Mouse (Mus musculus): Measurements from ENCODE around the gene Fam20a. TPM values are rescaled to one million over a fixed set of nuclear protein-coding genes. Genes with fewer than 3 reads are reported as not detected.

The Fam20a gene
- total and polyA plus RNA-seq, 3 experiments: 5.8 to 6.3 (median 6.1) TPM

GRCm38 (mm10) chr11:109628099-109628498, 94.0 kb downstream of the Fam20a start:
- TF ChIP-seq EP300 (IDR thresholded peaks at IDR 0.05; ENCODE audit: insufficient read depth, low read depth, low read length): no peak
- TF ChIP-seq POLR2A (IDR thresholded peaks at IDR 0.05; ENCODE audit: insufficient read depth, low read depth, low read length): no peak
- TF ChIP-seq CTCF (IDR thresholded peaks at IDR 0.05): no peak
- DNase-seq: no peak
- Histone ChIP-seq H3K27me3 (ENCODE audit: control insufficient read depth, insufficient read depth, low read length) (no peaks in the 10 kb centered on the region), H3K4me1 (ENCODE audit: control insufficient read depth, insufficient read depth, low read length) (peaks cover 3% of the 10 kb centered on the region; the same call in 1 of the 2 replicates), H3K79me2 (replicated peaks; ENCODE audit: control insufficient read depth, insufficient read depth, low read length) (no peaks in the 10 kb centered on the region), H3K36me3 (ENCODE audit: control insufficient read depth, insufficient read depth, low read length) (no peaks in the 10 kb centered on the region), H3K4me3 (no peak overlapping the region), H3K27ac (peak overlapping the region; percentile 77), H3K9ac (ENCODE audit: low read depth, low read length) (no peak overlapping the region)
- 93% methylated on average over 3 of the region's 3 CpGs for WGBS
- intact Hi-C loops (cut with DNase I): no loop called here

GRCm38 (mm10) chr11:109627648-109628047, 94.4 kb downstream of the Fam20a start:
- WGBS: 90% methylated on average over 4 of the region's 4 CpGs
- no peak for TF ChIP-seq POLR2A (IDR thresholded peaks at IDR 0.05; ENCODE audit: insufficient read depth, low read depth, low read length)
- peak; percentile 61 for TF ChIP-seq CTCF (IDR thresholded peaks at IDR 0.05)
- Histone ChIP-seq H3K9ac (ENCODE audit: low read depth, low read length) (no peak overlapping the region), H3K27ac (no peak overlapping the region; the same call in 1 of the 2 replicates), H3K4me1 (ENCODE audit: control insufficient read depth, insufficient read depth, low read length) (peaks cover 3% of the 10 kb centered on the region; the same call in 1 of the 2 replicates), H3K27me3 (ENCODE audit: control insufficient read depth, insufficient read depth, low read length) (no peaks in the 10 kb centered on the region), H3K79me2 (replicated peaks; ENCODE audit: control insufficient read depth, insufficient read depth, low read length) (no peaks in the 10 kb centered on the region), H3K4me3 (no peak overlapping the region), H3K36me3 (ENCODE audit: control insufficient read depth, insufficient read depth, low read length) (no peaks in the 10 kb centered on the region)
- no peak for DNase-seq
- intact Hi-C loops (cut with DNase I): no loop called here

GRCm38 (mm10) chr11:109623238-109623637, 98.8 kb downstream of the Fam20a start:
- Histone ChIP-seq H3K36me3 (ENCODE audit: control insufficient read depth, insufficient read depth, low read length) (no peaks in the 10 kb centered on the region), H3K79me2 (replicated peaks; ENCODE audit: control insufficient read depth, insufficient read depth, low read length) (no peaks in the 10 kb centered on the region), H3K27ac (peak overlapping the region; percentile 76), H3K27me3 (ENCODE audit: control insufficient read depth, insufficient read depth, low read length) (no peaks in the 10 kb centered on the region), H3K4me3 (no peak overlapping the region), H3K9ac (ENCODE audit: low read depth, low read length) (no peak overlapping the region), H3K4me1 (ENCODE audit: control insufficient read depth, insufficient read depth, low read length) (peaks cover 7% of the 10 kb centered on the region)
- 54% methylated on average over 7 of the region's 7 CpGs for WGBS
- no peak for DNase-seq
- intact Hi-C loops (cut with DNase I): loop anchor here (2.0 kb wide), 1 partner anchor 28 kb away; no protein-coding TSS in a partner anchor
- TF ChIP-seq POLR2A (IDR thresholded peaks at IDR 0.05; ENCODE audit: insufficient read depth, low read depth, low read length) (no peak), CTCF (IDR thresholded peaks at IDR 0.05) (no peak), EP300 (IDR thresholded peaks at IDR 0.05; ENCODE audit: insufficient read depth, low read depth, low read length) (no peak)

GRCm38 (mm10) chr11:109622518-109623037, 99.5 kb downstream of the Fam20a start:
- H3K27ac ChIP-seq: peak overlapping the region; percentile 76
- peak; percentile 54 to 69 for DNase-seq
- intact Hi-C loops (cut with DNase I): loop anchor here (1.0 to 2.0 kb wide), 2 partner anchors 28 to 238 kb away; no protein-coding TSS in a partner anchor
- WGBS: 4% methylated on average over 15 of the region's 15 CpGs
- H3K36me3 ChIP-seq (ENCODE audit: control insufficient read depth, insufficient read depth, low read length): no peaks in the 10 kb centered on the region
- no peaks in the 10 kb centered on the region for H3K79me2 ChIP-seq (replicated peaks; ENCODE audit: control insufficient read depth, insufficient read depth, low read length)
- 0 out of 2 replicates have a peak, but pooled peaks have one; percentile 1 for TF ChIP-seq CTCF (IDR thresholded peaks at IDR 0.05)
- 0 out of 2 replicates have a peak, but pooled peaks have one; percentile 28 for TF ChIP-seq POLR2A (IDR thresholded peaks at IDR 0.05; ENCODE audit: insufficient read depth, low read depth, low read length)
- peak; percentile 82 for TF ChIP-seq EP300 (IDR thresholded peaks at IDR 0.05; ENCODE audit: insufficient read depth, low read depth, low read length)
- H3K9ac ChIP-seq (ENCODE audit: low read depth, low read length): peak overlapping the region; percentile 26; the same call in 1 of the 2 replicates
- no peaks in the 10 kb centered on the region for H3K27me3 ChIP-seq (ENCODE audit: control insufficient read depth, insufficient read depth, low read length)
- H3K4me1 ChIP-seq (ENCODE audit: control insufficient read depth, insufficient read depth, low read length): peaks cover 7% of the 10 kb centered on the region
- H3K4me3 ChIP-seq: peak overlapping the region; percentile 33; the same call in 1 of the 2 replicates

DNA sequence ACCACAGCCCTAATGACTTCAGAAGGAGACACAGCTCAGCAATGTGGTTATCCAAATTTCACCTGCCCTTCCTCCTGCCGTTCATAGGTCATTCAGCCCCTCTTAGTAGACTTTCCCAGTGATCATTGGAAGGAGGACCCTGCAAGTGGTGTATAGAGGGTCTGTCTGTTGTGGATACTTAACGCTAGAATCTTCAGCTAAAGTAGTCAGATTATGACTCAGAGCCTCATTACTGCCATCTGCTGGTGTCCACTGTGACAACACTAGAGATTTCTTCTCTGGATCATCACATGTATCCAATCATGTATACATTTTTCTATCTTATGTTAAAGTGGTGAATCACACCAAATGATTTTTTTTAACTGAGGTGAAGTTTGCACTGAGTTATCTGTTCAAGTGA, 100.9 kb downstream of the Fam20a start:
- 11% methylated on average over 2 of the region's 2 CpGs for WGBS
- H3K9ac ChIP-seq (ENCODE audit: low read depth, low read length): no peak overlapping the region
- H3K27ac ChIP-seq: no peak overlapping the region
- no peak overlapping the region for H3K4me3 ChIP-seq
- intact Hi-C loops (cut with DNase I): no loop called here
- no peaks in the 10 kb centered on the region for H3K79me2 ChIP-seq (replicated peaks; ENCODE audit: control insufficient read depth, insufficient read depth, low read length)
- TF ChIP-seq CTCF (IDR thresholded peaks at IDR 0.05) (peak; percentile 92), EP300 (IDR thresholded peaks at IDR 0.05; ENCODE audit: insufficient read depth, low read depth, low read length) (no peak)
- H3K4me1 ChIP-seq (ENCODE audit: control insufficient read depth, insufficient read depth, low read length): peaks cover 10% of the 10 kb centered on the region
- H3K36me3 ChIP-seq (ENCODE audit: control insufficient read depth, insufficient read depth, low read length): peaks cover 2% of the 10 kb centered on the region; the same call in 1 of the 2 replicates
- DNase-seq: peak; percentile 35 to 55
- no peaks in the 10 kb centered on the region for H3K27me3 ChIP-seq (ENCODE audit: control insufficient read depth, insufficient read depth, low read length)

- H3K27ac ChIP-seq: no peak overlapping the region
- peaks cover 10% of the 10 kb centered on the region for H3K4me1 ChIP-seq (ENCODE audit: control insufficient read depth, insufficient read depth, low read length)
- intact Hi-C loops (cut with DNase I): no loop called here
- TF ChIP-seq CTCF (IDR thresholded peaks at IDR 0.05): no peak
- no peak for TF ChIP-seq EP300 (IDR thresholded peaks at IDR 0.05; ENCODE audit: insufficient read depth, low read depth, low read length)
- TF ChIP-seq POLR2A (IDR thresholded peaks at IDR 0.05; ENCODE audit: insufficient read depth, low read depth, low read length): no peak
- no peaks in the 10 kb centered on the region for H3K27me3 ChIP-seq (ENCODE audit: control insufficient read depth, insufficient read depth, low read length)
- H3K79me2 ChIP-seq (replicated peaks; ENCODE audit: control insufficient read depth, insufficient read depth, low read length): no peaks in the 10 kb centered on the region
- WGBS: 79% methylated on average over 6 of the region's 6 CpGs
- no peak overlapping the region for H3K9ac ChIP-seq (ENCODE audit: low read depth, low read length)
- H3K36me3 ChIP-seq (ENCODE audit: control insufficient read depth, insufficient read depth, low read length): peaks cover 2% of the 10 kb centered on the region; the same call in 1 of the 2 replicates
- no peak for DNase-seq
- no peak overlapping the region for H3K4me3 ChIP-seq
Observed at GRCm38 (mm10) chr11:109620356-109620755, 101.7 kb downstream of the Fam20a start.

Other genes with a start within 250 kb of the Fam20a start
- 1 to 10 TPM; 1.2 to 1.3 TPM for gene Arsg, start 248.9 kb downstream of the Fam20a start, total RNA-seq (2021)
- 1.5 and 1.8 TPM in 2 replicates for gene Arsg, start 248.9 kb downstream of the Fam20a start, polyA plus RNA-seq (2012; rRNA removed)
- gene Slc16a6, start 248.7 kb downstream of the Fam20a start, total RNA-seq (2021): 1 to 10 TPM; 4.9 to 8.2 TPM
- 1.8 and 2.1 TPM in 2 replicates for gene Slc16a6, start 248.7 kb downstream of the Fam20a start, polyA plus RNA-seq (2012; rRNA removed)
- 100 to 1,000 TPM in 1 of 2 experiments, 10 to 100 TPM in 1; 92.3 to 110 TPM for gene Wipi1, start 110.3 kb downstream of the Fam20a start, total RNA-seq (2021)
- 74.6 and 85.7 TPM in 2 replicates for gene Wipi1, start 110.3 kb downstream of the Fam20a start, polyA plus RNA-seq (2012; rRNA removed)
- gene Prkar1a, start 72.9 kb downstream of the Fam20a start, total RNA-seq (2021): 100 to 1,000 TPM; 363 to 378 TPM
- 169 and 248 TPM in 2 replicates for gene Prkar1a, start 72.9 kb downstream of the Fam20a start, polyA plus RNA-seq (2012; rRNA removed)
- gene 1700012B07Rik, start 105.8 kb upstream of the Fam20a start, total RNA-seq (2021): not detected
- gene 1700012B07Rik, start 105.8 kb upstream of the Fam20a start, polyA plus RNA-seq (2012; rRNA removed): not detected in 2 replicates